Mouse (Mus musculus) brain, embryonic 14.5 days (tissue): ENCODE measurements at regions not wholly inside any gene's neighbourhood (a gene's known extent, or its start where the extent isn't known, plus 50 kb on each side); places are given as distances from the start of the nearest gene placed in this dataset.

ENCODE experiments used
- CTCF ChIP-seq: fragments of 200-500 bp; IDR thresholded peaks from 2 replicates; pipeline ENCODE4 v1.5.1; 2012; ENCODE audit warnings: inconsistent platforms, mild to moderate bottlenecking, moderate library complexity, borderline replicate concordance; ENCODE audit not compliant: insufficient read depth, insufficient read length; ENCODE audit errors: extremely low read depth
- POLR2A ChIP-seq: fragments of 200-500 bp; IDR thresholded peaks from 2 replicates; pipeline ENCODE4 v1.6.1; 2012; ENCODE audit warnings: mild to moderate bottlenecking, inconsistent platforms, borderline replicate concordance; ENCODE audit not compliant: poor library complexity, insufficient read depth, insufficient read length, severe bottlenecking; ENCODE audit errors: extremely low read depth

GRCm38 (mm10) chr12:15729696-15730095, 87.0 kb downstream of the Trib2 start:
- TF ChIP-seq POLR2A (no peak), CTCF (no peak)
